Mouse (Mus musculus) brain, embryonic 14.5 days (tissue): ENCODE results near the gene Gsdme.

Experiments
- CTCF ChIP-seq: fragments of 200-500 bp; IDR thresholded peaks from 2 replicates; pipeline ENCODE4 v1.5.1; 2012; ENCODE audit warnings: inconsistent platforms, mild to moderate bottlenecking, moderate library complexity, borderline replicate concordance; ENCODE audit not compliant: insufficient read depth, insufficient read length; ENCODE audit errors: extremely low read depth
- POLR2A ChIP-seq: fragments of 200-500 bp; IDR thresholded peaks from 2 replicates; pipeline ENCODE4 v1.6.1; 2012; ENCODE audit warnings: mild to moderate bottlenecking, inconsistent platforms, borderline replicate concordance; ENCODE audit not compliant: poor library complexity, insufficient read depth, insufficient read length, severe bottlenecking; ENCODE audit errors: extremely low read depth

GRCm38 (mm10) chr6:50149378-50149777 is 114.3 kb downstream of the Gsdme start:
- no peak for TF ChIP-seq CTCF
- no peak for TF ChIP-seq POLR2A
